Mouse (Mus musculus): ENCODE data around the gene Cyp2j5. TPM values are rescaled to one million over a fixed set of nuclear protein-coding genes. Genes with fewer than 3 reads are reported as not detected.
"Not testable (repeated sequence)": the region's sequence is repeated elsewhere in the genome, so short reads cannot be mapped to it uniquely, and the experiment has no call there.

Gene Cyp2j5
- 0.08 TPM in 1 of 2 replicates, not detected in the other for polyA plus RNA-seq (2012; rRNA removed)

- no peak for DNase-seq (ENCODE audit: low read depth)
These were observed at the start of gene Cyp2j5 for GRCm38 (mm10) chr4:96663991-96664390. Gene Cyp2j5, minus strand, starts transcription at chr4:96664154.

GRCm38 (mm10) chr4:96705281-96705951, 41.5 kb upstream of the Cyp2j5 start:
- DNase-seq (ENCODE audit: low read depth) = peak; percentile 34

- DNase-seq (ENCODE audit: low read depth) = no peak
These were observed 34.2 kb upstream of the Cyp2j5 start for GRCm38 (mm10) chr4:96698218-96698561.

GRCm38 (mm10) chr4:96697511-96698217, 33.7 kb upstream of the Cyp2j5 start:
- DNase-seq (ENCODE audit: low read depth) = no peak

GRCm38 (mm10) chr4:96696614-96697360, 32.8 kb upstream of the Cyp2j5 start:
- no peak for DNase-seq (ENCODE audit: low read depth)

- no peak for DNase-seq (ENCODE audit: low read depth)
These were observed 23.4 kb upstream of the Cyp2j5 start for GRCm38 (mm10) chr4:96687358-96687803.

- DNase-seq (ENCODE audit: low read depth) = no peak
These were observed 19.5 kb upstream of the Cyp2j5 start for GRCm38 (mm10) chr4:96683474-96683873.

GRCm38 (mm10) chr4:96680966-96681365, 17.0 kb upstream of the Cyp2j5 start:
- no peak for DNase-seq (ENCODE audit: low read depth)

GRCm38 (mm10) chr4:96680233-96680632, 16.3 kb upstream of the Cyp2j5 start:
- no peak for DNase-seq (ENCODE audit: low read depth)

GRCm38 (mm10) chr4:96664668-96665454, 907 bp upstream of the Cyp2j5 start:
- no peak for DNase-seq (ENCODE audit: low read depth)

- no peak for DNase-seq (ENCODE audit: low read depth)
These were observed 28.5 kb downstream of the Cyp2j5 start for GRCm38 (mm10) chr4:96635455-96635854.

- DNase-seq (ENCODE audit: low read depth) = no peak
These were observed 41.5 kb downstream of the Cyp2j5 start for GRCm38 (mm10) chr4:96622474-96622873.

GRCm38 (mm10) chr4:96591791-96592150, 72.2 kb downstream of the Cyp2j5 start:
- DNase-seq (ENCODE audit: low read depth) = no peak

- peak; percentile 28 for DNase-seq (ENCODE audit: low read depth)
These were observed 72.8 kb downstream of the Cyp2j5 start, which contains the start of gene Cyp2j9 for GRCm38 (mm10) chr4:96590911-96591790. Gene Cyp2j9, minus strand, starts transcription at chr4:96591578.

- DNase-seq (ENCODE audit: low read depth) = no peak
These were observed 82.4 kb downstream of the Cyp2j5 start for GRCm38 (mm10) chr4:96581425-96582088.

GRCm38 (mm10) chr4:96580351-96580750, 83.6 kb downstream of the Cyp2j5 start:
- not testable (repeated sequence) for DNase-seq (ENCODE audit: low read depth)

All from gonadal fat pad, adult 2 months (tissue).